Mouse (Mus musculus): ENCODE measurements at regions not wholly inside any gene's neighbourhood (a gene's known extent, or its start where the extent isn't known, plus 50 kb on each side); places are given as distances from the start of the nearest gene placed in this dataset.
"Not testable (repeated sequence)": the region's sequence is repeated elsewhere in the genome, so short reads cannot be mapped to it uniquely, and the experiment has no call there.

DNA sequence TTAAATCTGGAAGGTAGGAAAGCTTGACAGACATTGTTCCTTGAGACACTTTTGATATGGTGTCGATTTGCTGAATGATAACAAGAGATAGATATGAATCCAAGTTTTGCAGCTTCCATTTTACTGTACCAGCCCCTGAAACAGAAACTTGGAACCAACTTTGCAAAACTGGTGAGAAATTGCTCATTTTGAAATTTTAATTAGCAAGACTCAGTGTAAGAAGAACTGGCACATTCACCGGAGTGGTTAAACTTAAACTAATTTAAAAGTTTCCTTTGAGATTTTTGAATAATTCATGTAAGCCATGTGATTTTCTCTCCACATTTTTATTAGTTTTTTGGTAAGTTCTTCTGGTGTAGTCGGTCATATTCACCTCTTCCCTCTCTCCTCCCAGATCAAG is 85.3 kb downstream of the Slitrk1 start:
- in situ Hi-C loops (cut with MboI, MseI): no loop called here

DNA sequence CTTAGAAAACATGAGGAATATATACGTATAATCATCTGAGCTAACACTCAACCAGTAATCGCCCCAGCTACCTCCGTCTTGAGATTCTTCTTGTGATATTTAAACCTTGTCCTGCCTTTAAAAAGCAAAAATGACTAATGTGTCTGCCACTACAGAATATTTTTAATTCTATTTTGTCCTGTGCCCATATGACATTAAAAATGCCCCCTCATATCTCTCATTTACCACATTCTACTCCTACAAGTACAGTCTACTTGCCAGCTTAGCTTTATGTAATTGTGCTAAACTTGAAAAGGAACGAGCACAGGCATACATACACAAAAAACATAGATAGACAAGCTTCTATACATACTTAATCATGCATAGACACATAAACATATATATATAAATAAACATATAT is 92.4 kb downstream of the Slitrk1 start:
- in situ Hi-C loops (cut with MboI, MseI): no loop called here

DNA sequence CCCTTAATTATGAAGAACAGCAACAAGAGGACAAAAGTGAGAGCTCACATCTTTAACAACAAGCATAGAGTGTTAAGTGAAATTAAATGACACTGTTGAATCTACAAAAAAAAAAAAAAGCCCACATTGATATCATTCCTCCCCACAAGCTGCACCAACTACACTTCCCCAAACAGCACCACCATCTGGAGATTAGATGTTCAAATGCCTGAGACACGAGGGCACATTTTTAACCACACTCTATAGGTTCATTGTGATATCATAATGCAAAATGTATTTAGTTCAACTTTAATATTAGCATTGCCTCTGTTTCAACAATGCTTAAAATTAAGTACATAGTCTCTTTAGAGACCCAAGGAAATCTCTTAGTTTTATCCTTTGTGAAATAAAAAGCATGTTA is 94.6 kb downstream of the Slitrk1 start:
- in situ Hi-C loops (cut with MboI, MseI): no loop called here

DNA sequence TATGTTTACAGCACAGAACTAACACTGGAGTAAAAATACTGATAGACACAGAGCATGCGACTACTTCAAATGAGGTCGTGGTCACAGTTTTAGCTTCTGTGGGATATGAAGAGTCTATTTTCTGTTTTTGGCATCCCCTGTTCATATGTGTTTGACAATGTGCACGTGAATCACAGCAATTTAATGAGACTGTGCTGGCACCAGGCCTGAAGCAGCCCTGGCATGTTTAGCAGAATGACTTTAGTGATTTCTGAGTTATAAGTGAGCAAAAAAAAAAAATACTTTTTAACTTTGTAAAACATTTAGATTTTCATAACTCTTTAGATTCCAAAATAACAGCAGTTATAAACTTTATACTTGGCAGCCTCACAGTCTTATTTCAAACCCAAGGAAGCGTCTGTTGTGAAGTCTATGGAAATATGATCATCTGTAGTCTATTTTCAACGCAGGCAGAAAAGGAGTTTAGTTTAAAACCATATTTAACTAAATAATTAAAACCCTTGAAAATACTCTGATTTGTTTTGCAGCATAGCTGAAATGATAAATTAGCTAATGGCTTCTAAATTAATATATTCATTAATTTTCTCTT is 108.5 kb downstream of the Slitrk1 start:
- in situ Hi-C loops (cut with MboI, MseI): no loop called here

DNA sequence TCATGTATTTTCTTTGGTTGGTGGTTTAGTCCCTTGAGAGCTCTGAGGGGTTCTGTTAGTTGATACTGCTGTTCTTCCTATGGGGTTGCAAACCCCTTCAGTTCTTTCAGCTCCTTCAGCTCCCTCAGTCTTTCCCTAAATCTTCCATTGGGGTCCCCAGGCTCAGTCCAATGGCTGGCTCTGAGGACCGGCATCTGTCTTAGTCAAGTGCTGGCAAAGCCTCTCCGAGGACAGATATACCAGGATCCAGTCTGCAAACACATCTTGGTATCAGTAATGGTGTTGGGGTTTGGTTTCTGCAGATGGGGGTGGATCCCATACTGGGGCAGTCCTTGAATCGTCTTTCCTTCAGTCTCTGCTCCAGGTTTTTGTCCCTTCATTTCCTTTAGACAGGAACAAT is 115.1 kb downstream of the Slitrk1 start:
- in situ Hi-C loops (cut with MboI, MseI): no loop called here

DNA sequence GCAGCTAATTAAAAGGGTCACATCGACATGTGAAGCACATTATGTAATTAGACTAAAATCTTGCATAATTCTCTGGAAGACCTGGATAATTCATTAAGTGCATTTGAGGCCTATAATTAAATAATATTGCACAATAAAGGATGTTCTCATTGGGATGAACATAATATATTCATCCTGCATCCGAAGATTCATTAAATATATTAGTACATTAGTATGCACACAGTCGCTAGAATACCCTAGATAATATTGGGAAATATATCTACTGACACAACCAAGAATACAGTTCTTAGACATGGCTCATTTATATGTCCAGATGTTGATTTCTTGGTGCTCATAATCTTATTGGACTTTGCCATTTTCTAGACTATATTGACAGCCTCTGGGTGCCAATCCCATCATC is 121.5 kb downstream of the Slitrk1 start:
- in situ Hi-C loops (cut with MboI, MseI): no loop called here

DNA sequence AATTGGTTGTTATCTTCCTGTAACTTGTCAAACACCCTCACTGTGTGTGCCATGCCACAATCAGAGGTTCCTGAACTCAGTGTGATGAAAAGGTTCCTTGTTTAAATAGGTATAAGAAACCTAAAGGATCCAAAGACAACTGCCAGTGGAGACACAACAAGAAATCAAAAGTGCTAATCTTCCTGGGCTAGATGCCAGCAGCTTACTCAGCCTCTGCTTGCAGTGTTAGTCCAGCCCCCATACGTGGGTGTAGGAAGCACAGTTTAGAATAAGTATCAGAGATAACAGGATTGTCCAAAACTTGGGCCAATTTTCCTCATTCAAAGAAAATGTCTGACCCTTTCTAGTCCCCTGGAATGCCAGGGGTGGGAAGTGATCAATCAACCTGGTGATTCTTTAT is 122.7 kb downstream of the Slitrk1 start:
- in situ Hi-C loops (cut with MboI, MseI): no loop called here

DNA sequence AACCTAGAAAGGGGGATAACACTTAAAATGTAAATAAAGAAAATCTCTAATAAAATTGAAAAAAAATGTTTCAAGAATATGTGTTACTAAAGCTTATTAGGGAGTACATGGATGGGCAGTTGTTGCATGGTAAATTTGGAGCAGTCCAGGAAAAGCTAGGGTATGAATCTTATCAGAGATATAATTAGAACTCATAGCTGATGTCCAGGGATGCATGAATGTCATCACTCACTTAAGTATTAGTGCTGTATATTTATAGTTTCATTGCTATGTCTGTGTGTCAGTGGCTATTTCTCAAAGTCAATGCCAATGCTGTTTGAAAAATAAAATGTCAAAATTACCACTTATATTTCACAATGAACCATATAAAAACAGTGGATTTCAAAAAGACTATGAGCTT is 165.2 kb downstream of the Slitrk1 start:
- in situ Hi-C loops (cut with MboI, MseI): no loop called here

DNA sequence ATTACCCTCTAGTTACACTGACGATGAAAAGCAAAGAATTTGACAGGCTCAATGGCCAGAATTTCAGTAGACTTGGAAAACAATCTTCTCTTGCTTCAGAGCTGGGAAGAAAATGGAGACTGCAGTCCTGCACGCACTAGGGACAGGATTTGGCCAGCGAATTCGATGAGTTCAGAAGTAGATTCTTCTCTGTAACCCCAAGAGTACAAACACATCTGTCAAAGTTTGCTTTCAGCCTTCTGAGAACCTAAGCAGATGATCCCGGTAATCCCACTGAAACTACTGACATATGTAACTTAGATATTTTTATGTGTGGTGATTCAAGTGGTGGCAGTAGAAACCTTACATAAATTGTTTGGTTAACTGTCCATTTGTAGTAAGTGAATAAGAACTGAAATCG is 202.1 kb downstream of the Slitrk1 start:
- in situ Hi-C loops (cut with MboI, MseI): no loop called here

DNA sequence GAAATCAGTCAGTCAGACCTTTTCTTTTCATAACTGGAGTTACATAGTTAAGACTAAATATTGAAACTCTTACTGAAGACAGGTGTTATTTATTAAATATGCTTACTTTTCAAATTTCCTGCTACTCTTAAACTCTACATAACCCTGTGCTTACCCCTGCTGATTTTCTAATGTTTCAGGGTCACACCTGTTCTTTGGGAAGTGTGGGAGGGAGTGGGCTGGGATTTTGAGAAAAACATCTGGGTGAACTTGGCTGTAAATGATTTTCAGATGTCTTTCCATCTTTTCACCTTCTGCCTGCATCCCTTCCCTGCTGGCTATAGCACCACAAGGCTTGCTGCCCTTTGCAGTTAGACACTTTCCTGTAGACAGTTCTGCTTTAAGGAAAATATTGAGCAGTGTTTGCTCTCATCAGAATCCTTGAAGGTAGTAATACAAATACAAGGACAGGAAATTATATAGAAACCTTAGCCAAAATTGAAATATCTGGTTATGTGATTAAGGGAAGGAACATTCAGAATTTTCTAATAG is 204.8 kb downstream of the Slitrk1 start:
- in situ Hi-C loops (cut with MboI, MseI): no loop called here

DNA sequence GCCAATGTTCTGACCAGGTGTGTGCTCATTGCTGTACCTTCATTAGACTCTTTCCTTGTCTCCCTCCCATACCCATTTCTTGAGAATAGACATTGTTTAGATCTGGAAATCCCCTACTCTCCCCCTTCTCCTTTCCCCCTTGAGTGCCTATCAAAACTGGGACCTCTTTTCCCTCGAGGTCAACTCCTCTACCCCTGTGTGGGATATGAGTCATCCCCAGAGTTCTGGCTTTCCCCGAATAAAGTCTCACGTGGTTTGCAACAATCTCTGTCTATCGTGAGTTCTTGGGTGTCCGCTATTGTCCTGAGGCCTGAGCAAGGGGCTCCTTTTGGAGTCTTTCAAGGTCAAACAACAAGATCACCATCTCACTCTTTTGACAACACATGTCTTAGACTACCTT is 209.3 kb downstream of the Slitrk1 start:
- in situ Hi-C loops (cut with MboI, MseI): not testable (repeated sequence)

DNA sequence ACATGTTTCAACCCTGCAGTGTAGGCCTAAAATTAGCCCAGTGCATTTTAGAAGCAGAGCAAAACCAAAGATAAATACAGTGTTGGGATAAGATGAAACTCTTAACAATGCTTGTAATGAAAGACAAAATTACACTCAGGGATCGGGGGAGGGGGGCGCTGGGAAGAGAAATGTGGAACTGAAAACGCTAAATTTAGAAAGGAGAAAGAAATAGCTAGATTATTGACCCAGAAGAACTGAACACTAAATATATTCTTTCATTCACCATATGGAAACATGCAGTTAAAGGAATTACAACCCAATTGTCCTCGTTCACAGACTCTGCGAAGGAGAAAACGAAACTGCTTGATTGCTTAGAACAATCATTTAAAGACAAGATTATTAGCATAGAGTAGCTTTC is 249.1 kb downstream of the Slitrk1 start:
- in situ Hi-C loops (cut with MboI, MseI): no loop called here

DNA sequence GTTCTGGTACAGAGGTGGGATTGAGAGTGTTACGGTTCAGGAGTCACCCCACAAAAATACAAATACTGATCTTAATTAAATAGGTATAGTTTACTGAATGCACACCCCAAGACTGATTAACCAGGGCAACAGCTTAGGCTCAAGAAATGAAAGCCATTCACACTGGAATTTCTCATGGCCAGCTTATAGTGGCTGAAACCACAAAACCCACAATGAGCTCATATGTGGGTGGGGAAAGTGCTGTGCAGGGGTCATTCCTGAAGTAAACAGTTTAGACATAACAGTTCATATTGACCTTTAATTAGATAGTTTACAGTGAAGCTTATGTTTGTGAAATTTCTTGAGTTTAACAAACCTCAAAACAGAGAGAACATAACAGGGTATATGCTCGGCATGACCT is 275.7 kb downstream of the Slitrk1 start:
- in situ Hi-C loops (cut with MboI, MseI): loop anchor here (10.0 kb wide), 1 partner anchor 483 kb away; no protein-coding TSS in a partner anchor

DNA sequence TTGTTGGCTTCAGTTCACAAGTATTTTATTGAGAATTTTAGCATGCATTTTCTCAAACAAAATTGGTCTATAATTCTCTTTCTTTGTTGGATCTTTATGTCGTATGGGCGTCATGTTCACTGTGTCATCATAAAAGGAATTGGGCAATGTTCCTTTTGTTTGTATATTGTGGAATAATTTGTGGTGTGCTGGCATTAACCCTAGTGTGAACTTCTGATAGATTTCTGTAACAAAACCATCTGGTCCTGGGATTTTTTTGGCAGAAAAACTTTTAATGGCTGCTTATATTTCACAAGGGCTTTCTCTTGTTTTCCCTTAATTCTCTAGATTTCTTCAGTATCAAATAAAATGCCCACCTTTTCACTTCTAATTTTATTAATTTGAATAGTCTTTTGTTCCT is 278.7 kb downstream of the Slitrk1 start:
- in situ Hi-C loops (cut with MboI, MseI): loop anchor here (10.0 kb wide), 1 partner anchor 480 kb away; no protein-coding TSS in a partner anchor

DNA sequence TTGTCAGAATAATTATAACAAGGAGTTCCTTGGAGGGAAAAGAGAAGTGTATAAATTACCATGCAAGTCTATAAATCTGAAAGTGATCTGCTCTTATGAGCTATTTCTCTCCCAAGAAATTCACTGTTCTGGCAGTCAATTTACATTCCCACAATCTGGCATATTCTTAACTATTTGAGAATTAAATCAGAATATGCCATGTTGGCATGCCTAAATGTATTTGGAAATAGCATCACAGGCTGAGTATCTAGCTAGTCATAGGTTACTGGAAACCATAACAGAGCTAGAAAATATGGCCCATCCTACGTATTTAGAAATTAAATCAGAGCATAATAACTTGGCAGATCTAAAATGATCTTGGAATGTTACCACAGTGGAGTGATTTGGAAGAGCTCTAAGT is 303.9 kb downstream of the Slitrk1 start:
- in situ Hi-C loops (cut with MboI, MseI): no loop called here

Measured in regulatory T cell (primary cell).